Mouse (Mus musculus): Measurements from ENCODE around the gene Ubxn6. TPM values are rescaled to one million over a fixed set of nuclear protein-coding genes. Genes with fewer than 3 reads are reported as not detected.
"Not testable (repeated sequence)": the region's sequence is repeated elsewhere in the genome, so short reads cannot be mapped to it uniquely, and the experiment has no call there.

Gene Ubxn6
- polyA plus RNA-seq, 1 experiment from 2014 or later = 73.7 TPM

DNA sequence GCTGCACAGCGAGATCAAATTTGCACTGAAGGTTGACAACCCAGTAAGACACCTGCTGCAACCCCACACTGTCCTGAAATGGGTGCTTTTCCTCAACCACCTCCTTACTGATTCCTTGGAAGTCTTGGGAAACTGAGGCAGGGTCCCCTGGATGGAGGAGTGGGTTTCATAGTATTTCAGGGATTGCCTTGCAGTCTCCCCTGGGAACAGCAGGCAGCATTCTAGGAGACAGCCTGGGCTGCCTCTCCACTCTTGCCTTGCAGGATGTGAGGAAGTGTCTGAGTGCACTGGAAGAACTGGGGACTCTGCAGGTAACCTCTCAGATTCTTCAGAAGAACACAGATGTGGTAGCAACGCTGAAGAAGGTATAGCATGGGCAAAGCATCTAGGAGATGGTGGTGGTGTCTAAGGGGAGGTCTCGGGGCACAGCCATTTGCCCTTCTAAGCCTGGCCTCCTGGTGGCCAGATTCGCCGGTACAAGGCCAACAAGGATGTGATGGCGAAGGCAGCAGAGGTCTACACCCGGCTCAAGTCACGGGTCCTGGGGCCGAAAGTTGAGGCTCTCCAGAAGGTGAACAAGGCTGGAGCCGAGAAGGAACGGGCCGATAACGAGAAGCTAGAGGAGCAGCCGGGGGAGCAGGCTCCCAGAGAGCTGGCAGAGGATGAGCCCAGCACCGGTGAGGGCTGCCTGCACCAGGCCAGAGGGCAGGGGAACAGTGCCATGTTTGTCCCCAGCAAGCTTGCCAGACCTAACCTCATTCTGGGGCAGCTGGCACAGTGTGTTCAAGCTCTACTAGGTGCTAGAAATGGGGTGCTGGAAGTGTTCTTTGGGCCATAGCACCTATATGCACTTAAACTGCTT lies 24.1 kb upstream of the Ubxn6 start:
- no peak overlapping the region for H3K27ac ChIP-seq
- H3K9me3 ChIP-seq = no peaks in the 10 kb centered on the region
- WGBS = 93% methylated on average over 15 of the region's 15 CpGs
- H3K4me2 ChIP-seq (replicated peaks) = no peak overlapping the region
- H3K36me3 ChIP-seq = peaks cover 92% of the 10 kb centered on the region
- ATAC-seq = no peak
- H3K27me3 ChIP-seq = no peaks in the 10 kb centered on the region
- H3K9ac ChIP-seq (replicated peaks) = no peak overlapping the region
- H3K4me1 ChIP-seq (replicated peaks) = no peaks in the 10 kb centered on the region
- no peak overlapping the region for H3K4me3 ChIP-seq (replicated peaks)

DNA sequence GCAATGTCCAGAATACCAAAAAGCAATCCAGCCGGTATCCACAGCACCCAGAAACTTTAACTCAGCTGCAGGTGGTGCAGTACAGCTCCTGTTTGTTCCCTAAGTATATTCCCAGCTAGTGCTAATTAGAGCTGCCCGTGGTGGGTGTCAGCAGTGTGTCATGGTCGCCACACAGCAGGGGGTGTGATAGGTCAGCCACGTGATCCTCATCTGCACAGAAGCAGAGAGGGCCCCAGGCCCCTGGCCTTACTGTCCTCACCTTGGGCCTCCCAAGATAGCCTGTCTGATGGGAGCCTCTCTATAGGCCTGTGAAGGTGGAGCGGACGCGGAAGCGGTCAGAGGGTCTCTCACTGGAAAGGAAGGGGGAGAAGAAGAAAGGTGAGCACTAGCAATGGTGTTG lies 23.4 kb upstream of the Ubxn6 start:
- Histone ChIP-seq H3K4me3 (replicated peaks) (no peak overlapping the region), H3K4me2 (replicated peaks) (no peak overlapping the region), H3K9me3 (no peaks in the 10 kb centered on the region), H3K4me1 (replicated peaks) (no peaks in the 10 kb centered on the region), H3K36me3 (peaks cover 90% of the 10 kb centered on the region), H3K9ac (replicated peaks) (no peak overlapping the region), H3K27me3 (no peaks in the 10 kb centered on the region), H3K27ac (no peak overlapping the region)
- peak; percentile 28; the same call in 1 of the 2 replicates for ATAC-seq
- WGBS = 91% methylated on average over 8 of the region's 8 CpGs

DNA sequence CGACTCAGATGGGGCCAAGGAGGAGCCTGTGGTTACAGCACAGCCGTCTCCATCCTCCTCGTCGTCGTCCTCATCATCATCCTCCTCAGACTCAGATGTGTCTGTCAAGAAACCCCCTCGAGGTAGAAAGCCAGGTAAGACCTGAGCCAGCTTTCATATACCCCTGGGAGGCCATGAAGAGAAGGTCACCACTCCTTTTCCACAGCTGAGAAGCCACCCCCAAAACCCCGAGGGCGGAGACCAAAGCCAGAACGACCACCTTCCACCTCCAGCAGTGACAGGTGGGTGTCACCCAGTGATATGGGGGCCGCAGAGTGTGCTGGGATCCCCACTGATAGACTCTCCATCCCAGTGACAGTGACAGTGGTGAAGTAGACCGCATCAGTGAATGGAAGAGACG lies 22.1 kb upstream of the Ubxn6 start:
- Histone ChIP-seq H3K27ac (no peak overlapping the region), H3K4me3 (replicated peaks) (no peak overlapping the region), H3K27me3 (no peaks in the 10 kb centered on the region), H3K9me3 (no peaks in the 10 kb centered on the region), H3K4me1 (replicated peaks) (no peaks in the 10 kb centered on the region), H3K36me3 (peaks cover 84% of the 10 kb centered on the region), H3K4me2 (replicated peaks) (no peak overlapping the region), H3K9ac (replicated peaks) (no peak overlapping the region)
- ATAC-seq = no peak
- WGBS = 94% methylated on average over 12 of the region's 12 CpGs

DNA sequence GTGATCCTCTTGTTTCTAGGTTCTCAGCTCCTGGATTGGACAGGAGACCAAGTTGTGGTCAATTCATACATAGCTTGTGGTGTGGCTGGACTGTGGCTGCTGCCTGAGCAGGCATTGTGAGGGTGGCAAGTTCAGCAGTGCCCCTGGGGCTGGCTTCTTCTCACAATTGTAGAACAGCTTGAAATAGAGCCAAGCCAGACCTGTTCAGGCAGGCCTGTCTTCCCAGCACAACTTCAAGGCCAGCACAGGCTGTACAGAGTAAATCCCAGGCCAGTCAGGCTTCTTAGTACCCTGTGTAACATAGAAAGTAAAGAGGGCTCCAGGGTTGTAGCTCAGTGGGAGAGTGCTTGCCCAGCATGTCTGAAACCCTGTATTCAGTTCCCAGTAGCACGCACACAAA lies 18.0 kb upstream of the Ubxn6 start:
- ATAC-seq = no peak
- H3K4me1 ChIP-seq (replicated peaks) = no peaks in the 10 kb centered on the region
- whole genome bisulfite sequencing = 100% methylated on average over 1 of the region's 1 CpGs
- no peaks in the 10 kb centered on the region for H3K9me3 ChIP-seq
- no peak overlapping the region for H3K9ac ChIP-seq (replicated peaks)
- no peak overlapping the region for H3K27ac ChIP-seq
- H3K4me2 ChIP-seq (replicated peaks) = no peak overlapping the region
- no peaks in the 10 kb centered on the region for H3K27me3 ChIP-seq
- H3K4me3 ChIP-seq (replicated peaks) = no peak overlapping the region
- H3K36me3 ChIP-seq = peaks cover 76% of the 10 kb centered on the region

DNA sequence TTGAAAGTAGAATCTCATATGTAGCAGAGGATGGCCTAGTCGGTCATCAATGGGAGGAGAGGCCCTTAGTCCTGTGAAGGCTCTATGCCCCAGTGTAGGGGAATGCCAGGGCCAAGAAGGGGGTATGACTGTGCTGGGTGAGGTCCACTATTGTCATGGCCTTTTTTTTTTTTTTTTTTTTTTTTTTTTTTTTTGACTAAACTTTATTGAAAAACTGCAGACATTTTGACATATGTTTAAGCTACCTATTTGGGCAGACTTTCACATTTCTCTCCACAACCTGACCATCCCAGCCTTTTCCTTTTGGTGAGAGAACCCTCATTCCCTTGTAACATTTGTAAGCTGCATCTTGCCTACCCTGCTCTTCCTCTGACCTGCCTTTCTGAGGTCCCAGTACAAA lies 17.5 kb upstream of the Ubxn6 start:
- ATAC-seq = no peak
- peaks cover 71% of the 10 kb centered on the region for H3K36me3 ChIP-seq
- H3K9ac ChIP-seq (replicated peaks) = no peak overlapping the region
- H3K4me1 ChIP-seq (replicated peaks) = no peaks in the 10 kb centered on the region
- H3K4me3 ChIP-seq (replicated peaks) = no peak overlapping the region
- 75% methylated on average over 1 of the region's 1 CpGs for WGBS
- H3K27ac ChIP-seq = no peak overlapping the region
- no peak overlapping the region for H3K4me2 ChIP-seq (replicated peaks)
- H3K9me3 ChIP-seq = no peaks in the 10 kb centered on the region
- no peaks in the 10 kb centered on the region for H3K27me3 ChIP-seq

DNA sequence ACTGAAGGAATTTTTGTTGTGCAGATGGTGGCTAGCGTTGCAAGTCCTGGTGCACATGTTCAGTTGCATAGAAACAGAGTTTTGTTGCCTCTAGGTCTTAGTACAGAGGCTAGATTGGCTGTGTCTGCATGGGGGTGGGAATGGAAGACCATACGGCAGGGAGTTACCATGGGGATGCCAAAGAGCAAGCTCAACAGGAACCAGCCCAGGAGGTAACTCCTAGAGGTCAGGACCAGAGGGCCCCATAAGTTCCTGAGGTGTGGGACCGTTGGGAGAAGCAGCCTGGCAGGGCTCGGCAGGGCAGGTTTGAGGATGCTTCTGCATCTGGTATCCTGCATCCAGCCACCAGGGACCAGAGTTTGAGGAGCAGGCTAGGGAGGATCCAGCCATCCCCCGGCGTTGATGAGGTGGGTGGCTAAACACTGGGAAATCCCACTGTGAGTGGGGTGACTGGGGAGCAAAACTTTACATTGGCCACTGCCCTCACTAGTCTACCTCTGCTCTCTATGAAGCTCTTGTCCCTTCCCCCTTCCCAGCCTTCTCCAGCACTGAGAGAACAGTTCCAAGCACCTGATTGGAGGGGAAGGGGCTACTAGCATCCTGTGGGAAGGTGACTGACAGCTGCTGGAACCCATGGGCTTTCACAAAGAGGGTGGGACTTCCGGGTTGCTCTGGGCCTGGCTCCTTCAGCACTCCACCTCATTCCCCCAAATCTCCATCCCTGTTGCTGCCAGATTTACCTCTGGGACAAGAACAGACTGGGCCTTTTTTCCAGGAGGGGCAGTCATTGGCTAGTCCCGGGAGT lies 6.2 kb upstream of the Ubxn6 start:
- Histone ChIP-seq H3K4me2 (replicated peaks) (peak overlapping the region; percentile 100), H3K9me3 (no peaks in the 10 kb centered on the region), H3K36me3 (peaks cover 28% of the 10 kb centered on the region), H3K27ac (peak overlapping the region; percentile 76), H3K27me3 (no peaks in the 10 kb centered on the region), H3K9ac (replicated peaks) (peak overlapping the region; percentile 84), H3K4me1 (replicated peaks) (peaks cover 32% of the 10 kb centered on the region), H3K4me3 (replicated peaks) (peak overlapping the region; percentile 86)
- ATAC-seq = peak; percentile 64
- 3% methylated on average over 8 of the region's 8 CpGs for WGBS

DNA sequence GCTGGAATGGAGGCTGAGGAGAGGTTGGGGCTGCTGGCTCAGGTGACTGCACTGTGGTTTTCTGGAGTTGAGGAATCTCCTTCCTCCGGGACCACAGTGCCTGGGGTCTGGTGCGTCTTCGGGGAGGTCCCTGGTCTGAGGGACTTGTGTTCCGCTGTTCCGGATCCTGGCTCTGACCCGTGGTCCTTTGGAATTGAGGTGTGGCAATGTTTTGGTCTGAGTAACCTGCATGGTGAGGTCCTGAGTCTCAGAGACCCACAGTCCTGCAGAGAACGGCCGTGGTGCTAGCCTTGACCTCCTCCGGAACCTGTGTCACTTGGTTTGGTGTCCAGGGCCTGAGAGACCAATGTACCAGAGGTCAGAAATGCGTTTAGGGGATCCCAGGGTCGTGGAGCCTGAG lies 5.1 kb upstream of the Ubxn6 start:
- H3K27ac ChIP-seq = peak overlapping the region; percentile 79
- WGBS = 1% methylated on average over 11 of the region's 11 CpGs

DNA sequence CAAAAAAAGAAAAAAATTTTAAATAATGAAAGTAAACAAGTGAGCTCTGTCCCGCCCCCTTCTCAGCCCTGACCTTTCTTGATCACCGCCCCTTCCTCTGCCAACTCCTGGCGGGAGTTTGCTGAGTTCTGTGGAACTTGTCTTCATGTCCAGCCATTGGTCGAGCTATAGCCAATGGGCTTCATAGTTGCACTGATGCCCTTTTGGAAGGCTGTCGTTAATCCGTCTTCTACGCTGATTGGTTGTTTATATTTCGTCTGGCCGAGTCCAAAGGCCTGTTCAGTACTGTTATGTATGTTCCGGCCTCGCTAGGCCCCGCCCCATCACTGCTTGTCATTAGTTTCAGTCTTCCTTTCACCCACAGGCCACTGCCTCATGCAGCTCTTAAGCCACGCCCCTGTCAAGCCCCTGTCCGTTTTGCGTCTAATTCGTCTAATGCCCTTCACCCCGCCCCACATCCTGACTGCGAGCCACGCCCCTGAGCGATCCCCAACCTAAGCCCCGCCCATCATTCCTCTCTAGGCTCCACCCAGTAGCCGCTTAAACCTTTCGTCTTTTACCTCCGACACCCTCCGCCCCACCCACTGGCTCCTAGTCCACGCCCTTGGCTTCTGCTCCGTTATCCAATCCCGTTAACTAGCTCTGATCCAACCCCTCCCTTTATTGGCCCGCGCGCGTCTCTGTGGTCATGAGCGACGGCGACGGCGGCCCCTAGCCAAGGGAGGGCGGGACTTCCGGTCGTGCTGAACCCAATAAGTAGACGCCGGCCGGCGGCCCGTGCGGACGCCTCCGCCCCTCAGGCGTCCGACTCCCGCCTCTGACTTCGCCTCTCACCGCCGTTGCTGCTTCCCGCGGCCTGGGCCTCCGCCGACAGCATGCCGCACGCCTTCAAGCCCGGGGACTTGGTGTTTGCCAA lies 4.3 kb upstream of the Ubxn6 start, which contains the start of gene Hdgfl2:
Gene Hdgfl2 (plus strand): TSS at position 755 of the 916 bp plus-strand sequence.
- H3K27ac ChIP-seq = peak within 1 kb of the TSS; percentile 79
- H3K27me3 ChIP-seq = no peaks in the 10 kb centered on the region
- peak within 1 kb of the TSS; percentile 100 for H3K4me2 ChIP-seq (replicated peaks)
- peaks cover 17% of the 10 kb centered on the region for H3K36me3 ChIP-seq
- under 1% methylated on average over 61 of the region's 61 CpGs for WGBS
- H3K4me3 ChIP-seq (replicated peaks) = peak within 1 kb of the TSS; percentile 86
- peak within 1 kb of the TSS; percentile 84 for H3K9ac ChIP-seq (replicated peaks)
- no peaks in the 10 kb centered on the region for H3K9me3 ChIP-seq
- peak; percentile 95 for ATAC-seq
- peaks cover 38% of the 10 kb centered on the region for H3K4me1 ChIP-seq (replicated peaks)

More for the DNA sequence above, 5.1 kb upstream of the Ubxn6 start:
- peak overlapping the region; percentile 86 for H3K4me3 ChIP-seq (replicated peaks)
- H3K4me2 ChIP-seq (replicated peaks) = peak overlapping the region; percentile 100
- H3K9ac ChIP-seq (replicated peaks) = peak overlapping the region; percentile 84
- H3K36me3 ChIP-seq = peaks cover 20% of the 10 kb centered on the region
- H3K27me3 ChIP-seq = no peaks in the 10 kb centered on the region
- peaks cover 37% of the 10 kb centered on the region for H3K4me1 ChIP-seq (replicated peaks)
- no peaks in the 10 kb centered on the region for H3K9me3 ChIP-seq
- ATAC-seq = no peak

DNA sequence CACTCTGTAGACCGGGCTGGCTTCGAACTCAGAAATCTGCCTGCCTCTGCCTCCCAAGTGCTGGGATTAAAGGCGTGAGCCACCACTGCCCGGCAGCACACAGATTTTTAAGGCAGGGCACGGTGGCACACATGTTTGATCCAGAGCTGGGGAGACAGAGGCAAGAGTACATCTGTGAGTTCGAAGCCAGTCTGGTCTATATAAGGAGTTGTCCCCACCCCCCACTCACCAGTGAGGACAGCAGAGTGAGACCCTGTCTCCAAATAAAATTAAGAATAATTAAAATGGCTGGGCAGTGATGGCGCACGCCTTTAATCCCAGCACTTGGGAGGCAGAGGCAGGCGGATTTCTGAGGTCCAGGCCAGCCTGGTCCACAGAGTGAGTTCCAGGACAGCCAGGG lies 3.5 kb upstream of the Ubxn6 start:
- WGBS = 65% methylated on average over 9 of the region's 9 CpGs
- H3K27ac ChIP-seq; H3K27me3 ChIP-seq; H3K9me3 ChIP-seq; ATAC-seq; H3K9ac ChIP-seq (replicated peaks): not testable (repeated sequence)
- Histone ChIP-seq H3K4me2 (replicated peaks) (peak overlapping the region; percentile 34), H3K36me3 (peaks cover 12% of the 10 kb centered on the region), H3K4me1 (replicated peaks) (peaks cover 44% of the 10 kb centered on the region), H3K4me3 (replicated peaks) (peak overlapping the region; percentile 13; the same call in 1 of the 2 replicates)

DNA sequence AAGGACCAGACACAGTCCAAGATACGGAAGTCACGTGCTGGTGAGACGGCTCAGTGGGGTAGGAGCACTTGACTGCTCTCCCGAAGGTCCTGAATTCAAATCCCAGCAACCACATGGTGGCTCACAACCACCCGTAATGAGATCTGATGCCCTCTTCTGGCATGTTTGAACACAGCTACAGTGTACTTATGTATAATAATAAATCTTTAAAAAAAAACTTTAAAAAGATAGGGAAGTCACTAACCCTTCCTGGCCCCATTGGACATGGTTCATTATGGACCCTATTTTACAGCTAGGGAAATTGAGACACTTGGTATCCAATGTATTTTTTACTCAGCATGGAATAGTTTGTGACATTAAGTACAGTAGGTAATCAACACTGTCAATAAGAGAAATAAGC lies 2.7 kb upstream of the Ubxn6 start:
- no peaks in the 10 kb centered on the region for H3K27me3 ChIP-seq
- ATAC-seq = no peak
- 92% methylated on average over 5 of the region's 5 CpGs for WGBS

DNA sequence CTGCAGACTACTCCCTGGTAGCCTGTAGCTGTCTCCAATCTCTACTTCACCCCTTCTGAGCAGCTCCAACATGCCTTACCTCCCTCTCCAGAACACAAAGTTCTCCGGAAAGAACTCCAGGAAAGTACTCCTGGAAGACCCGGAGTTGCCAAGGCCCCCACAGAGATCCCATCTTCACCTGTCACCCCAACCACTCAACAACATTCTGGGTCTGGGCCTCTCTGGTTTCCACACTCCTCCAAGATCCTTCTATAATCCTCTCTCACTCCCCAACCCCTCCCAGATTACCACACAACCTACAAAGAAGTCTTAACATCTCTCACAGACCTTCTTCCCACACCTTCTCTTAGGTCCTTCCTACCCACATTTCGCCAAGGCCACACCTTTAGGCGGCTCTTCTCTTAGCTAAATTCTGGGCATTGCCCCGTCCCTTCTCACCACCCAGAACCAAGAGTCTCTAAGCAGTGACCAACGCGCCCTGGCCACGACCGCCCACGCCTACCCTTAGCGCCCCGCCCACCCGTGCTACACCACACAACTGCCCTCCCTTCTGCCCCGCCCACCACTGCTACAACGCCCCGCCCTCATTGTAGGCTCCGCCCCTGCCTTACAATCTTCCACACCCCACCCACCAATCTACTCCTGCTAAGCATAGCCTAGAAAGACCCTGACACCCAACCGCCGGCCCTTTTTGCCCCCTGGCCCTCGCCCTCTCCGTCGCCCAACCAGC lies 566 bp downstream of the Ubxn6 start:
- Histone ChIP-seq H3K27ac (peak overlapping the region; percentile 92), H3K9me3 (no peaks in the 10 kb centered on the region), H3K27me3 (no peaks in the 10 kb centered on the region), H3K36me3 (peaks cover 39% of the 10 kb centered on the region), H3K4me2 (replicated peaks) (peak overlapping the region; percentile 73), H3K4me1 (replicated peaks) (peaks cover 14% of the 10 kb centered on the region), H3K9ac (replicated peaks) (peak overlapping the region; percentile 86), H3K4me3 (replicated peaks) (peak overlapping the region; percentile 80)
- WGBS = 7% methylated on average over 22 of the region's 22 CpGs
- peak; percentile 1 for ATAC-seq

More for the DNA sequence above, 2.7 kb upstream of the Ubxn6 start:
- no peak overlapping the region for H3K9ac ChIP-seq (replicated peaks)
- peaks cover 12% of the 10 kb centered on the region for H3K36me3 ChIP-seq
- H3K4me3 ChIP-seq (replicated peaks) = no peak overlapping the region
- peaks cover 41% of the 10 kb centered on the region for H3K4me1 ChIP-seq (replicated peaks)
- H3K27ac ChIP-seq = no peak overlapping the region
- H3K4me2 ChIP-seq (replicated peaks) = no peak overlapping the region
- H3K9me3 ChIP-seq = no peaks in the 10 kb centered on the region
